Mouse (Mus musculus): ENCODE data around the gene Mfsd9.

- TF ChIP-seq CTCF (IDR thresholded peaks at IDR 0.05; ENCODE audit: control insufficient read depth, insufficient read depth, low read length): no peak
- peak; percentile 20; the same call in 1 of the 2 replicates for TF ChIP-seq POLR2A (IDR thresholded peaks at IDR 0.05; ENCODE audit: borderline replicate concordance, control insufficient read depth, low read depth, low read length)
Observed at GRCm38 (mm10) chr1:40790324-40791141, at the start of gene Mfsd9.

Data from bone marrow, adult 2 months (tissue).